Mouse (Mus musculus) left cerebral cortex, adult 11 months (tissue): ENCODE measurements around the gene Spin4.

Experiments used
- DNase-seq: peaks from one replicate; pipeline ENCODE4 v3.0.0; 2022; ENCODE audit warnings: low spot score

Gene Spin4

DNA sequence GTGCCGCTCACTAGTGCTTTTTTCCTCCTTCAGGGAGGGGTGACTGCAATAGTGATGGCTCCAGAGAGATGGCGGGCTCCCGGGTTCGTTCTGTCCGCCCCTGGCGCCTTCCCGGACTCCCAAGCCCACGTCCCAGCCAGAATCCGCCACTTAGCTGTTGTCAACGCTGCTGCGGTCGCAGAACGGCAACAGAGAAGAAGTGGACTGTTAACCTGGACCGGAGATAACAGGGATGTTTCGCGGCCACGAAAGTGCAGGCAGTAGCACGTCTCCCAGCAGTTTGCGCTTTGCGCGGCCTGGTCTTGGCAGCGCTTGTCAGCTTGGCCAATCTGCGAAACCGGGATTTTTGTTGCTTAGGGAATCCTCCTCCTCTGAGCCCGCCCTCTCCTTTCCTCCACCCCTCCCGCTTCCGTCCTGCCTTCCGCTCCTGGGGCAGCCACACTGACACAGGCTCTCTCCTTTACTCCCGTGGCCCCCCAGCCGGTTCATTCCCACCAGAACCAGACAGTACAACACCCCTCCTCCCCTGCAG lies at the start of gene Spin4:
Spin4 (minus strand) TSS at position 322 of the 532 bp plus-strand sequence.
- peak; percentile 55 for DNase-seq

DNA sequence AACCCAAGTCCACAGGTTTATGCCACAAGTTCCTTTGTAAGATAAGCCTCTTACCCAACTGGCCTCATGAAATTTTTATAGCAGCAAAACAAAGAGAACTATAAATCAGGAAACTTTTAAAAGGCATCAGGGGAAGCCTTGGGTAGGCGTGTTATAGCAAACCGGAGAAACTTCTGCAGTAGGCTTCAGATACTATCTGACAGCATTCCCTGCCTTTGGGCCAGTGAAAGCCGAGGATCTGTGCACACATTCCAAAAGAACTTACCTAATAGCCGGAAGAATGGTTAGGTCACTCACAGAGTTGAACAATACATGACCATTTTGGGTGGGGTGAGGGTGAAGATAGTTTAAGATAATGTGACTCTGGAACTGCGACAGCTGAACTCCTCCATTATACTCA lies 1.4 kb upstream of the Spin4 start:
- DNase-seq, result no peak

DNA sequence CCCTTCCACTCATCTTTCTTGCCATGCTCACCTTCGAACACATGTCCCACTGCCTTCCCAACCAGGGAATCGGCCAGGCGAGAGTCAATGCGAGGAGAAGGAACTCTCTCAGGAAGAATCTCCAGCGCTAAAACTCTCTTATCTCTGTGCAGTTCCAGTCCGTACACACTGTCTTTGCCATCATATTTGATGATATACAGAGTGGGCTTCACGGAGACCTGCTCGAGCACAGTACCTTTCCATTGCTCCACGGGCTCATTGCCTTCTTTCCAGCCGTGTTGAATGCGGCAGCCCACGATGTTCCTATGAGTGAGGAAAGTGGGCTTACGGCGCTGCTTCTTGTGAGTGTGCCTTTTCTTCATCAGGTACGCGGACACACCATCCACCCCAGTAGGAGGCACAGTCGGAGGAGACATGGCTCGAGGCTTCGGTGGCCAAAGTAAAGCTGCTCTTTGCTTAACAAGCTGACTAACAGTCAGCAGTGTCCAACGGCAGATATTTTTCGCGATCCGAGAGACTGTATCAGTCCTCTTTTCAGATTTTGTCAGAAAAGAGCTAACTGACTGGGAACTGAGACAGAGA lies 612 bp downstream of the Spin4 start:
- no peak for DNase-seq

DNA sequence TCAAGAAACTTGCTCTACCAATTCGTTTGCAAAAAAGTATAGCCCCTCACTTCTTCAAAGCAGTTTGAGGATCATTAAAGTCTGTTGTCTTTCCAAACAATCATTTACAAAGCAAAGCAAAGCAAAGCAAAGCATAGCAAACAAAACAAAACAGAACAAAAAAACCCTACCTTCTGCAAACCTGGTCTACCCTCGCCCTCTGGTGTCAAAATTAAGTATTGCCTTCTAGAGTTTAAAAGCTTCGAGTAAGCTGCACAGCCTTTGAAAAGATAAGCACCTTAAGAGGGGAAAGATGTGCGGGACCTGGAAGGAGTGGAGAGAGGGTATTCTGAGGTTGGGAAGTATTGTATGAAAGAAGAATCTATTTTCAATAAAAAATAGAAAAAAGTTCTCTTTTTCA lies 14.4 kb downstream of the Spin4 start:
- DNase-seq, result no peak

DNA sequence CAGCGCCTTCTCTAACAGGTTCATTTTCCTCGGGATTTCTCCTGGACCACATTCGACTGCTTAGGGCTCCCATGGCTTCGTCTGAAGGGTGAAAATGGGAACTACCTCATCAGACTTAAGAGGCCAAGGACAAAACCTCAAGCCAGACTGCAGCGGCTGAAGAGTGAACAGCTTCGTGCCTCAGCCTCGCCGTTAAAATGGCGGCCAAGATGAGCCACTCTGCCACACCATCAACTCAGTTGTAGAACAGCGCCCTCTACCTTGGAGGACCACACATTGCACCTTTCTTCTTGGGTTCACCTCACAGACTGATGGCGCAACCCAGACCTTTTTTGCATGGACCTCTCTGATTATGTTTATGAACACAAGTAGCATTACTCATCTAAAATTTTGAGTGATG lies 27.6 kb downstream of the Spin4 start:
- no peak for DNase-seq

DNA sequence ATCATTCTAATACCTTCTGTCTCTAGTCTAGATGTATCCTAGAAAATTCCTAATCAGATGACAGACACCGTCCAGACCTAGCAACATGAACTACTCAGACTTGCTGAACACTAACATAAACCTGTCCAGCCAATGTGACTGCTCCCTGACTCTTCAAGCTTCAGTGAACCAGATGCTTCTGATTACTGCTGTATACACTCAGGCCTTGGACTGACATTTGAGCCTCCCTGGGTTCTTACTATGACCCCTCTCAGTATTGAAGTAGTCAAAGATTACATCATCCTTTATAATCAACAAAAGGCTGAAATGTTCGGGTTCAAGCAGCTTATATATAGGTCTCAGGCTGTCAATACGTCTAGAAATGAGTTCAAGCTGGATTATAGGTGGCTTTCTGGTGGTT lies 32.4 kb downstream of the Spin4 start:
- no peak for DNase-seq

DNA sequence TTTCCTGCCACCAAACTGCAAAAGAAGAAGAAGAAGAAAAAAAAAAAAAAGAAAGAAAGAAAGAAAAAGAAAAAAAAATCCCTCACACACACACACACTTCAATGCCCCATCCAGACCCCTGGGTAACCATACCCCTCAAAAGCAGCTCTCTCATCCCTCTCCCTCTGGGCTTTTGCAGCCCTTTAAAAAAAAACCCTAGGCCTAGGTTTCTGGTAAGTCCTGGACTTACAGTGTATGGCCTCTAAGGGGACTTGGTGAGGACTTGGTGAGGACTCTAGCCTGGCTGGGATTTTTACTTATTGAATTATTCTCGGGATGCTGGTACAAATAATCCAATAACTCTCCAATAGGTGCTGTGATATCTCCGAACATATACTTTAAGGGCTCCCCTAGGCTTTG lies 35.6 kb downstream of the Spin4 start:
- no peak for DNase-seq

DNA sequence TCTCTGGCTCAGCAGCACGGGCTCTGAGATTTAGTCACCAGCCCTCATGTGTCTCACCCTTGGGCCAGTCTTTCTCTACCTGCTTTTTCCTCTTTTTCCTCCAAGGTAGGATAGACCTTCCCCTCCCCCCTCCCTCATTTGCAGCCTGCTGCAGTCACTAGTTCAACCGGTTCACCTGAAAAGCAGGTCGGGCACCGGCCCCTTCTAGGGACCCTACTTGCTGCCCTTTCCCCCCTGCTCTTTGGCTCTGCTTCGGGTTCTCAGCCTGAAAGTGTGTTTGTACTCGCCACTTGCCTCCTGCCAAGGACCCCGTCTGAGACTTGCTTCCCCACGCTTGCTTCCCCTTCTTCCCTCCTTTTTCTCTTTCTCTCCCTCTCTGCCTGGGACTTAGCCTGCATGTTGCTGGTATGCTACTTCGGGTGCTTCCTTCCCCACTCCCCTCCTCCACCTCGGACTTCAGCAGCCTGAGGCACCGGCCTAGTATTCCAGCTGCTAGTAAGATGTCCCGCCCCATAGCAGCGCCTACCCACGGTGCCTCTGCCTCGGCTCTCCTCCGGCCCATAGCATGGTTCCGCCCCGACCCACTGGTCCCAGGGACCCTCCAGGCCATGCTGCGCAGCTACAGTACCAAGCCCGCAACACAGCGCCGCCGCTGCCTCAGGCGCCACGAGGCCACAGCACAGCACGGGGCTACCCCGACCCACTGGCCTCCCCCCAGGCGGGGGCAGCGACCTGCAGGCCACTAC lies 36.2 kb downstream of the Spin4 start:
- no peak for DNase-seq
